Mouse (Mus musculus): ENCODE results near the gene Sec61a2. TPM values are rescaled to one million over a fixed set of nuclear protein-coding genes. Genes with fewer than 3 reads are reported as not detected.
A peak's percentile ranks its signal among the peaks of the same experiment; 100 is the strongest.

Gene Sec61a2
- total RNA-seq, 2 experiments from 2014 or later, result 103 to 112 TPM

DNA sequence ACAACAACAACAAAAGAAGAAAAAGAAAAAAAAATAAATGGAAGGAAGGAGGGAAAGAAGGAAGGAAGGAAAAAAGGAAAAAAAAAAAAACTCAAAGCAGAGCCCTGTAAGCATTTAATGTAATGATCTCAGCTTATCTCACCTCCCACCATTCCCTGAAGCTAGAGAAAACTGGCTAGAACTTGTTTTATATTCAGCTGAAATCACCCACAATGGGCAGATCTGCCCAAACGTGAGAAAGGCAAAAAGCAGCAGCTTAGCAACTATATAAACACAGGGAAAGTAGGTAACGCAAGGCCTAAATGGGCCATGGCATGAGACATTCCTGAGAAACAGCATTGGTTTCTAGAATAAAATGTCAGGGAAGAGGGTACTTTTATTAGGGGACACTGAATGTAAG lies 5.8 kb downstream of the Sec61a2 start:
- no peak for DNase-seq (ENCODE audit: low spot score in 2 of 2)

DNA sequence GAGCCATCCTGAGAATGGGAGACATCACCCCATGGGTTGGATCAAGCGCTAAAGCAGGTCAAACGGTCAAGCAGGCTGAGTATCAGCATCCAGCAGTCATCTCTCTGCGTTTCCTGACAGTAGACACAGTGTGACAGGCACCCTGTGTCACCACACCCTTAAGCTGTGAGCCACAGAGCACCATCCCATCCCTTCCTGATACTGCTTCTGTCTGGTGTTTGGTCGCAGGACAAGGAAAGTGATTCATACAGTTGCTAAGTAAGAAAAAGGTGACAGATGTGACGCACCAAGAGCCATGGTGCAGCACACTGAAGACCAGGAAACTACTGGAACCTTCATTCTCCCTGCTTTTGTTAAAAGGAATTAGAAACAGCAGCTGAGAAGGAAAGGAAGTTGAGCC lies 6.4 kb downstream of the Sec61a2 start:
- DNase-seq (ENCODE audit: low spot score in 2 of 2), result no peak

GRCm38 (mm10) chr2:5877446-5877845 lies 17.8 kb downstream of the Sec61a2 start:
- no peak for DNase-seq (ENCODE audit: low spot score in 2 of 2)

DNA sequence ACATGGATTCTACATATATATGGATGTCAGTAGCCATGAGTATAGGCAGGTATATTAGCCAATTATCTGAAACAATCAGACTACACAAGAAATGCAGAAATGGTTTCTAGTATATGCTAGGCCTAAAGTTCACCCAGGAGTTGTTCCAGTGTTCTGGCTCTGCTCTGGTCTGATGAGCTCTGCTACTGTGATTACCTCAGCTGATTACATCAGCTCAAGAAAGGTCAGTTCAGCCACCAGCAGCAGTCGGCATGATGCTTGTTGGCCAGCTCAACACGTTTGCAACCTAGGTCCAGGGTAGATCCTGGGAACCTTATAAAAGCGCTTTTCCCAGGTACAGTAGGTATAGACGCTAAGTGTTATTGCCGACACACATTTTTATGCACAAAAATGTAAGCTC lies 25.5 kb downstream of the Sec61a2 start:
- DNase-seq (ENCODE audit: low spot score in 2 of 2), result no peak

DNA sequence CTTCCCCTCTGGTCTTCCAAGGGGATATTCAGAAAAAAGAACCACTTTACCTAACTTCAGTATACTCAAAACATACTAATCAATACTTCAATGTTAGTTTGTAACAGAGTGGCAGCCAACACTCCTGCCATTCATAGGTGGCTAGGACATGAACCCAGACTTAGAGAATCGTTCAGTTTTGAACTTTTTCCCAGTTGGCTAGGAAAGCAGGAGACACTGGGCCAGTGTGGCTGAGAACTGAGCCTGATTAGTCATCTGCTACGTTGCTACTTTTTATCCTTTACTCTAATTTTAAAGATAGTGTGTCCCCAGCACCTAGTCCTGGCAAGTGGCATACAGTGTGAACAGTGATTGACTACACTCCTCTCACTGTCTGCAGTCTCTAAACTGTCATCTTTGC lies 27.6 kb downstream of the Sec61a2 start:
- DNase-seq (ENCODE audit: low spot score in 2 of 2), result no peak

DNA sequence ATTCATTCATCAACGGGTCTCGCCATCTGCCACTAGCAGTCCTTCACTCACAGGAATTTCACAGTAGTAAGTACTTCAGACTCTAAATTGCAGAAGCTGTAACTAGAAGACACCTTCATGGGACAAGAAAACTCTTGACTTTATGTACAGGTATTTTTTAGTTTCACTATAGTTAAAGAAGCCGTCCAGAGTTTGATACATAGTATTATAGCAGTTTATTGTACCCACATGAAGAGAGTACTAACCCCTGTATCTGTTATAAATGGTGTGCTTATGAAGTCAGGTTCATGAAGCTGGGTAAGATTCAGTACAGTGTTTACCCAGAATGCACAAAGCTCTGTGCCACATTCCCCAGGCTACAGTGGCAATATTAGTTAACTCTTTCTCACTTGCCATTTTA lies 32.4 kb downstream of the Sec61a2 start, which contains the start of gene Gm13199:
Gm13199 (minus strand) TSS at position 101 of the 400 bp plus-strand sequence.
- DNase-seq (ENCODE audit: low spot score in 2 of 2), result no peak

- DNase-seq (ENCODE audit: low spot score in 2 of 2), result no peak
These were observed 43.4 kb downstream of the Sec61a2 start for GRCm38 (mm10) chr2:5851866-5852265.

- no peak for DNase-seq (ENCODE audit: low spot score in 2 of 2)
These were observed 44.1 kb downstream of the Sec61a2 start for GRCm38 (mm10) chr2:5851116-5851515.

- DNase-seq (ENCODE audit: low spot score in 2 of 2), result no peak
These were observed 49.4 kb downstream of the Sec61a2 start for GRCm38 (mm10) chr2:5845826-5846225.

GRCm38 (mm10) chr2:5844873-5845631 lies 50.2 kb downstream of the Sec61a2 start, which contains the start of the genes Nudt5 and Cdc123:
TSS of gene Nudt5 (plus strand) at chr2:5845019.
TSS of gene Cdc123 (minus strand) at chr2:5845164.
- DNase-seq (ENCODE audit: low spot score in 2 of 2), result peak; percentile 83 to 89

DNA sequence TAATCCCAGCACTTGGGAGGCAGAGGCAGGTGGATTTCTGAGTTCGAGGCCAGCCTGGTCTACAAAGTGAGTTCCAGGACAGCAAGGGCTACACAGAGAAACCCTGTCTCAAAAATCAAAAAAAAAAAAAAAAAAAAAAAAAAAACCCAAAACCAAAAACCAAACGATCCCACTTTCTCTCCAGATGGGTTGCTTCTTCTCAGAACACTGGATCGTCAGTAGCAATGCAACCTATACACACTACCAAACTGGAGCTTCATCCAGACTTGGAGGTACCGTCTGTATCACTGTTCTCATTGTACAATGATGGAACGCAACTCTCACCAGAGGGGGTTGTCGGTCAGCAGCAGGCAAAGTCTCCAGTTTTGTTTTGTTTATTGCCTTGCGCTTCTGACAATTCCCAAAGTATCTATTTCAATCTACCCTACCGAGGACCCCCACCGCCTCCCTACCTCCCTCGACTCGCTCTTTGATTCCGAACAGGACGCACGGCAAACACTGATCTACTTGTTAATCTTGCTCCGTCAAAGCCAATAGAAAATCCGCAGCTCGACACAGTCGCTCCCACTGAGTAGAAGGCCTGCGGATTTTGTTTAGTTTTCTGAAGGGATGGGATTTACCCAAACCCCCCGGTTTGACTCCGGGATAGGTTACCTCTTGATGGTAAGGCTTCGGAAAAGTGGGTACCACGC lies 50.9 kb downstream of the Sec61a2 start:
- DNase-seq (ENCODE audit: low spot score in 2 of 2), result no peak

- no peak for DNase-seq (ENCODE audit: low spot score in 2 of 2)
These were observed 54.4 kb downstream of the Sec61a2 start for GRCm38 (mm10) chr2:5840815-5841214.

DNA sequence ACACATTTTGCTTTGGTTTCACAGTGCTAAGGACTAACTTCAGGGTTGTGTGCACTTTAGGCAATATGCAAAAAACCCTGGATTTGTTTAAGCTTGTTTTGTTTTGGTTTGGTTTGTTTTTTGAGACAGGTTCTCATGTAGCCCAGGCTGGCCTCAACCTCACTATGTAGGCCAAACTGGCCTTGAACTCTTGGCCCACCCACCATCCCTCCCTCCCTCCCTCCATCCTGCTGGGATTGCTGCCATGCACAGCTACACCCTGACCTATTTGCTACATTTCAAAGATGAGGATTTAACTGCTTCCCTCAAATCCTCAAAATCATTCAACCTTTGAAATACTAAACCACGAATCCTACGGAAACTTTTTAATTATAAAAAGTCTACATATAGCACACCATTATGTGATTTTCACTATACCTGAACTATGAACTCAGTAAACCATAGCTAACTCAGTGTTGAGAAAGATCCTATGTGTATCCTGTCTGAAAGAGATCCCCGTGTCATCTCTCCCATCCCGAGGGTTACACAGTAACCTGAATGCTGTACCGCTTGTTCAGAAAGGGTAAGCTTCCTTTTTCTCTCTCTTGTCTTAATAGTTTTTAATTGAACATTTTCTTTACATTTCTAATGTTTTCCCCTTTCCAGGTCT lies 69.8 kb downstream of the Sec61a2 start:
- DNase-seq (ENCODE audit: low spot score in 2 of 2), result no peak

- no peak for DNase-seq (ENCODE audit: low spot score in 2 of 2)
These were observed 70.5 kb downstream of the Sec61a2 start for GRCm38 (mm10) chr2:5824685-5825084.

- DNase-seq (ENCODE audit: low spot score in 2 of 2), result peak in 1 of 2 experiments; percentile 22
These were observed 71.0 kb downstream of the Sec61a2 start for GRCm38 (mm10) chr2:5824213-5824612.

DNA sequence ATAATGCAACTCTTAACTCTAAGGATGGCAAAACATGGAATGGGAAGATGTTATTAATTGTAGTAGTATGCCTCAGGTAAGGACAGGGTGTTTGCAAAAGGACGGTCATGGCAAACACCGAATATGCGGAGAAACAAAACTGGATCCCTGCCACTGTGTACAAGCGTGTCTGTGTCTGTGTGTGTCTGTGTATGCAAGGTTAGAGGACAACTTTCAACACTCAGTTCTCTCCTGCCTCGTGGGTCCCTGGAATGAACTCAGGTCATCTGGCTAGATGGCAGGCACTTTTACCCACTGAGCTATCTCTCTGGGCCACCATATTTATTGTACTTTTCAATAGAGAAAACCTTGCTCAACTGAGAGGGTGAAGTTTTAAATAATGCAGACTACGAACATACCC lies 72.8 kb downstream of the Sec61a2 start:
- no peak for DNase-seq (ENCODE audit: low spot score in 2 of 2)

GRCm38 (mm10) chr2:5821264-5821663 lies 74.0 kb downstream of the Sec61a2 start:
- DNase-seq (ENCODE audit: low spot score in 2 of 2), result no peak

Other genes starting within 250 kb of the Sec61a2 start
- gene Camk1d, start 180.9 kb downstream of the Sec61a2 start, total RNA-seq (2021), result 100 to 1,000 TPM; 124 to 128 TPM
- 10 to 100 TPM; 19.5 to 21.6 TPM for gene Nudt5, start 50.4 kb downstream of the Sec61a2 start, total RNA-seq (2021)
- gene Cdc123, start 50.3 kb downstream of the Sec61a2 start, total RNA-seq (2021), result 100 to 1,000 TPM; 117 to 132 TPM
- gene Gm13199, start 32.5 kb downstream of the Sec61a2 start, total RNA-seq (2021), result 1 to 10 TPM; 1.8 to 2.1 TPM
- 10 to 100 TPM in 1 of 2 experiments, 1 to 10 TPM in 1; 9.5 to 12.4 TPM for gene Dhtkd1, start 47.4 kb upstream of the Sec61a2 start, total RNA-seq (2021)
- 10 to 100 TPM; 18.6 to 19.5 TPM for gene Upf2, start 56.0 kb upstream of the Sec61a2 start, total RNA-seq (2021)
- gene Proser2, start 234.8 kb upstream of the Sec61a2 start, total RNA-seq (2021), result 1 to 10 TPM; 2.2 to 3.2 TPM

Measured in layer of hippocampus, postnatal 10 days (tissue).